Mouse (Mus musculus): ENCODE measurements at regions not wholly inside any gene's neighbourhood (a gene's known extent, or its start where the extent isn't known, plus 50 kb on each side); places are given as distances from the start of the nearest gene placed in this dataset.

DNA sequence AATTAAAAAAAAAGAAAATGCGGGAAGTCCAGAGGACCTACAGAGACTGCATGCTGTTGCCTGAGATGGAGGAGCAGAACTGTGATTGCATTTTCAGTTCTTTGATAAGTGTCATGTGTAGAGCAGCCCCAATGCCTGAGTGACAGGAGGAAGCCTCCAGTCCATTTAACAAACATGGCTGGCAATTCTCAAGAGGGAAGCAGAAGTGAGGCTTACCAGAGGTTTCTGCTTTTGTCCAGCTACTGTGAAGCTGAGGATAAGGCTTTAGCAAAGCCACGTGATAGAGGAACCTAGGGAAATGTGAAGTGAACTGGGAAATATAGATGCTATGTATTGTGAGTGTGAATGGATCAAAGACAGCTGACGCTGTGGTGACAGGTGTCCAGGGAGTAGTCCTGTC lies 56.6 kb downstream of the Sucnr1 start:
- Histone ChIP-seq H3K4me1 (ENCODE audit: insufficient read depth, low read depth, low read length) (no peaks in the 10 kb centered on the region), H3K4me3 (ENCODE audit: low read depth, low read length) (no peak overlapping the region), H3K27me3 (ENCODE audit: insufficient read depth, low read length) (no peaks in the 10 kb centered on the region), H3K9me3 (replicated peaks) (no peaks in the 10 kb centered on the region), H3K36me3 (replicated peaks) (no peaks in the 10 kb centered on the region)
- ATAC-seq (ENCODE audit: extremely low read depth, insufficient number of reproducible peaks, low FRiP score, poor library complexity, severe bottlenecking) (no peak), DNase-seq (ENCODE audit: low spot score) (no peak)
- TF ChIP-seq TAL1 (conservative IDR thresholded peaks at IDR 0.05; ENCODE audit: low read depth, low read length) (no peak), POLR2AphosphoS5 (IDR thresholded peaks at IDR 0.05; ENCODE audit: insufficient replicate concordance, low read depth, low read length) (no peak), GATA2 (IDR thresholded peaks at IDR 0.05; ENCODE audit: borderline replicate concordance, low read depth, low read length) (no peak), GATA1 (IDR thresholded peaks at IDR 0.05; ENCODE audit: borderline replicate concordance, low read length) (no peak), CTCF (IDR thresholded peaks at IDR 0.05; ENCODE audit: low read depth, low read length) (no peak)

DNA sequence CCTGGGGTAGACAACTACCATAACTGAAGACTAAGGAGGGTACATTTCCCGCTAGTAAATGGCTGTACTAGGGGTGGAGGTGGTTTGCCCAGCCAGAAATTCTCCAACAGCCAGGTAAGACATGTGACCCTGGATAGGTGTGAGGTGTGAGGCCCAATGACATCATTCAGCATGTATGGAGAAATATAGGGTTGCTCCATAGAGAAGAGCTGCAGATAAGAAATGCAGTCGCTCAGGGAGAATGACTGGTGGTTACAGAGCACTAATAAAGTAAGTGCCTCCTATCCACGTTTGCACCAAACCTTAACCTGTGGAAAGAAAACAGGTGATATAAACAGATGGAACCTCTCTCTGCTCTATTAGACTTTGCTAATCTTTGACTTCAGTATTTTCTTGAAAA lies 78.2 kb downstream of the Sucnr1 start:
- TF ChIP-seq TAL1 (conservative IDR thresholded peaks at IDR 0.05; ENCODE audit: low read depth, low read length) (no peak), POLR2AphosphoS5 (IDR thresholded peaks at IDR 0.05; ENCODE audit: insufficient replicate concordance, low read depth, low read length) (no peak), CTCF (IDR thresholded peaks at IDR 0.05; ENCODE audit: low read depth, low read length) (no peak), GATA2 (IDR thresholded peaks at IDR 0.05; ENCODE audit: borderline replicate concordance, low read depth, low read length) (no peak), GATA1 (IDR thresholded peaks at IDR 0.05; ENCODE audit: borderline replicate concordance, low read length) (no peak)
- DNase-seq (ENCODE audit: low spot score) (no peak), ATAC-seq (ENCODE audit: extremely low read depth, insufficient number of reproducible peaks, low FRiP score, poor library complexity, severe bottlenecking) (no peak)
- H3K27me3 ChIP-seq (ENCODE audit: insufficient read depth, low read length), result peaks cover 4% of the 10 kb centered on the region; the same call in 1 of the 2 replicates
- H3K9me3 ChIP-seq (replicated peaks), result no peaks in the 10 kb centered on the region
- no peak overlapping the region for H3K4me3 ChIP-seq (ENCODE audit: low read depth, low read length)
- no peaks in the 10 kb centered on the region for H3K36me3 ChIP-seq (replicated peaks)
- H3K4me1 ChIP-seq (ENCODE audit: insufficient read depth, low read depth, low read length), result no peaks in the 10 kb centered on the region

DNA sequence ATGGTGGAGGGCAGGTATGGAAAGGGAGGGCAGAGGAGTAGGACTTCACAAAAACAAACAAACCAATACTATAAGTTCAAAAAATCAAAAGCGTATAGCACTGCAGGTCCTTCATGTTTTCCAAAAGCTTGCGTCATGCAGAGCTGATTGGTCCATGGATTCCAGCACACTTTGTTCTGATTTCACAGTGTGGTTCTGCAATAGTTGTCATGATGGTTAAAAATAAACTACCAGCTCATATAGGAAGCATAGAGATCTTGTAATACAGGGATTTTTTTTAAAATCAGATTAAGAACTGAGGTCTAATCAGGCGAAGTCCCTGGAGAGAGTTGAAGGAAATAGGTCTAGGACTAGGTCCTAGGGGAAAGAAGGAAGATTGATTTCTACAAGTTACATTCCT lies 86.0 kb downstream of the Sucnr1 start:
- Histone ChIP-seq H3K36me3 (replicated peaks) (no peaks in the 10 kb centered on the region), H3K4me1 (ENCODE audit: insufficient read depth, low read depth, low read length) (no peaks in the 10 kb centered on the region), H3K9me3 (replicated peaks) (no peaks in the 10 kb centered on the region), H3K27me3 (ENCODE audit: insufficient read depth, low read length) (peaks cover 20% of the 10 kb centered on the region), H3K4me3 (ENCODE audit: low read depth, low read length) (no peak overlapping the region)
- TF ChIP-seq GATA2 (IDR thresholded peaks at IDR 0.05; ENCODE audit: borderline replicate concordance, low read depth, low read length) (no peak), GATA1 (IDR thresholded peaks at IDR 0.05; ENCODE audit: borderline replicate concordance, low read length) (no peak), POLR2AphosphoS5 (IDR thresholded peaks at IDR 0.05; ENCODE audit: insufficient replicate concordance, low read depth, low read length) (no peak), TAL1 (conservative IDR thresholded peaks at IDR 0.05; ENCODE audit: low read depth, low read length) (no peak), CTCF (IDR thresholded peaks at IDR 0.05; ENCODE audit: low read depth, low read length) (no peak)
- ATAC-seq (ENCODE audit: extremely low read depth, insufficient number of reproducible peaks, low FRiP score, poor library complexity, severe bottlenecking) (no peak), DNase-seq (ENCODE audit: low spot score) (no peak)

DNA sequence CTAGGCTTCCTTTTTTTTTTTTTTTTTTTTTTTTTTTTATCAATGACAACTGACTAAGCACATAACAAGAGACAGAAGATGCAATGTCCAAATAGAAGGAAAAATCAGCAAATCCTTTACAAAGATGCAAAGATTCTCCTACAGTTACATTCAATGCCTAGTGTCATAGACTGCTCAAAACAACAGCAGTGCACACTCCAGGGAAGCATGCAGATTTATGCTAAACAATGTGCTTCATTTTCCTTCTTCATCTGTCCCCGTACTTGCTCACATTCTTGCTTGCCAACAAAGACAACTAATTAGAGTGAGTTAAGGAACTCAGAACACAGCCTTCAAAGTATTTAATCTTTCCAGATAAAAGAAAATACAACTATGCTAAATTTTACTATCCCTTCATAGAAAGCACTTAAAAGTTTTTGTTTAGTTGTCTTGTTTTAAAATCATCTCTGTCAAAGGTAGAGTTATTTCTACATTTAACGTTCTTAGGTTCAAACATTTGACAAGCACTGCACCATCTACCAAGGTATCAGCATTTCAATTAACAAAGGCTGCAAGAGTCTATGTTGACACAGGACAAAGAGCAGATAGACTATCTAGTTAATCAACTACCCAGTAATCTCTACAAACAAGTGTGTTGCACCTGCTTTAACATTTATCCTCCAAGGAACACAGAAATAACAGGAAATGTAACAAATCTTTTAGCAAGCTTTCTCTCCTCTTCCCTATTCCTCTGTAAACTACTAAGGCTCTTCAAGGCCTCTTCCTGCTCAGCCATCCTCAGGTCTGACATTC lies 86.7 kb downstream of the Sucnr1 start:
- H3K4me3 ChIP-seq (ENCODE audit: low read depth, low read length), result no peak overlapping the region
- no peak for DNase-seq (ENCODE audit: low spot score)
- H3K4me1 ChIP-seq (ENCODE audit: insufficient read depth, low read depth, low read length), result no peaks in the 10 kb centered on the region
- no peaks in the 10 kb centered on the region for H3K9me3 ChIP-seq (replicated peaks)
- TF ChIP-seq POLR2AphosphoS5 (IDR thresholded peaks at IDR 0.05; ENCODE audit: insufficient replicate concordance, low read depth, low read length), result no peak
- no peak for TF ChIP-seq GATA1 (IDR thresholded peaks at IDR 0.05; ENCODE audit: borderline replicate concordance, low read length)
- H3K27me3 ChIP-seq (ENCODE audit: insufficient read depth, low read length), result peaks cover 25% of the 10 kb centered on the region
- H3K36me3 ChIP-seq (replicated peaks), result no peaks in the 10 kb centered on the region
- no peak for ATAC-seq (ENCODE audit: extremely low read depth, insufficient number of reproducible peaks, low FRiP score, poor library complexity, severe bottlenecking)

DNA sequence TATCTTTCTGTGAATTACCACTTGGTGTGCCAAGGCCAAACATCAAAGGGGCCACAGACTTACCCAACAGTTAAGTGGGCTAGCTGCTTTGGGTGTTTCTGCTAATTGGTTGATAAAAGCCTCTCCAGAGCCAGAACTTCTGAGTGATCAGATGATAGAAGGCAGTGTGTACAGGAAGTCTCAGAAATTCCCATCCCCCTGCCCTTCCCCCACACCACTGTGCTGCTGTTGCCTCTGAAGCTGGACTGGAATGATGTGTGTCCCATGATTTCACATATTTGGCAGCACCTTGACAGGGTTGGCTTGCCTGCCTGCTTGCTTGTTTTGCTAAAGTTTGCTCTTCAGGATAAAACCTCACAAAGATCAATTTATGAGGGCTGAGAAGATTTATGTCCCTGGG lies 87.9 kb downstream of the Sucnr1 start:
- TF ChIP-seq GATA1 (IDR thresholded peaks at IDR 0.05; ENCODE audit: borderline replicate concordance, low read length) (no peak), GATA2 (IDR thresholded peaks at IDR 0.05; ENCODE audit: borderline replicate concordance, low read depth, low read length) (no peak), CTCF (IDR thresholded peaks at IDR 0.05; ENCODE audit: low read depth, low read length) (no peak), POLR2AphosphoS5 (IDR thresholded peaks at IDR 0.05; ENCODE audit: insufficient replicate concordance, low read depth, low read length) (no peak), TAL1 (conservative IDR thresholded peaks at IDR 0.05; ENCODE audit: low read depth, low read length) (no peak)
- DNase-seq (ENCODE audit: low spot score), result no peak
- no peaks in the 10 kb centered on the region for H3K9me3 ChIP-seq (replicated peaks)
- no peaks in the 10 kb centered on the region for H3K4me1 ChIP-seq (ENCODE audit: insufficient read depth, low read depth, low read length)
- H3K4me3 ChIP-seq (ENCODE audit: low read depth, low read length), result no peak overlapping the region
- H3K36me3 ChIP-seq (replicated peaks), result no peaks in the 10 kb centered on the region
- ATAC-seq (ENCODE audit: extremely low read depth, insufficient number of reproducible peaks, low FRiP score, poor library complexity, severe bottlenecking), result no peak
- peaks cover 25% of the 10 kb centered on the region for H3K27me3 ChIP-seq (ENCODE audit: insufficient read depth, low read length)

DNA sequence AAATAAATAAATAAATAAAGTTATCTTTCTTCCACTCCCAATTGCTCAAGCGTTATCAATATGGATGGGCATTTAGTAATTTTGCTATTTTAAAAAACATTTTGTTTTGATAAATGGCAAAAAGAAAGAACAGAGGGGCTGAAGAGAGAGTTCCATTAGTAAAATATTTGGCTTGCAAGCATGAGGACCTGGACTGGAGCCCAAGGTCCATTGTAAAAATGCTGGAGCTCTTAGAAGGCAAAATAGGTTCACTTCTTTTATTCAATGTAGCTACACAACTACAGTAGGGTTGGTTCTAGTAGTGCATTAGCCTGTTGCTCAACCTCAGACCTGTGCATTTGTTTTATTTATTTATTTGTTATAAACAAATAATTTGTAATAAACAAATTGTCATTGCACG lies 102.8 kb downstream of the Sucnr1 start:
- Histone ChIP-seq H3K9me3 (replicated peaks) (no peaks in the 10 kb centered on the region), H3K4me3 (ENCODE audit: low read depth, low read length) (no peak overlapping the region), H3K4me1 (ENCODE audit: insufficient read depth, low read depth, low read length) (no peaks in the 10 kb centered on the region), H3K27me3 (ENCODE audit: insufficient read depth, low read length) (0 out of 2 replicates have a peak, but pooled peaks cover 2% of the 10 kb centered on the region), H3K36me3 (replicated peaks) (no peaks in the 10 kb centered on the region)
- ATAC-seq (ENCODE audit: extremely low read depth, insufficient number of reproducible peaks, low FRiP score, poor library complexity, severe bottlenecking) (no peak), DNase-seq (ENCODE audit: low spot score) (no peak)
- TF ChIP-seq GATA1 (IDR thresholded peaks at IDR 0.05; ENCODE audit: borderline replicate concordance, low read length) (no peak), GATA2 (IDR thresholded peaks at IDR 0.05; ENCODE audit: borderline replicate concordance, low read depth, low read length) (no peak), CTCF (IDR thresholded peaks at IDR 0.05; ENCODE audit: low read depth, low read length) (no peak), TAL1 (conservative IDR thresholded peaks at IDR 0.05; ENCODE audit: low read depth, low read length) (no peak), POLR2AphosphoS5 (IDR thresholded peaks at IDR 0.05; ENCODE audit: insufficient replicate concordance, low read depth, low read length) (no peak)
